Mouse (Mus musculus) T-helper 1 cell (primary cell): ENCODE data around the gene Pam.
"Not testable (repeated sequence)": the region's sequence is repeated elsewhere in the genome, so short reads cannot be mapped to it uniquely, and the experiment has no call there.

Source experiments
- in situ Hi-C: fragments of 300-600 bp; cut with MboI, MseI; formaldehyde crosslinking; loops from one replicate; pipeline ENCODE4 v1.15.1; 2025; ENCODE audit warnings: high pct_unique_total_duplicates

The Pam gene

DNA sequence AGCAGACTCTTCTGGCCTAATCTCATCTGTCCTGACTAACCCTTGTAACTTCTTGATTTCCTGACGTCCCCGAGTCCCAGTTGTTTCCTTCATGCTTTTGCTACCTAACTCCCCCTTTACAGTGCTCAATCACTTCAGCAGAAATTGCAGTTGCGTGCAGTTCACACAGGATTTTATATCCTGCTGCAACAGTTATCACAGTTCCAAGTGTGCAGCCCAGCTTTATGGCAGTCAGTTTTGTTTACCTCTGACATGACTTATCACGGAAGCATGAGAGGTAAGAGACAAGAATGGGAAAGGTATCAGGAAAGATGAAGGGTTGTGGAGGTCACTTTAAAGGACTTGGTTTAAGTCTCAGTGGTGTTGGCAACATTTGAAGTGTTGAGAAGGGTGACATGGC is 125.7 kb downstream of the Pam start:
- in situ Hi-C loops: no loop called here

DNA sequence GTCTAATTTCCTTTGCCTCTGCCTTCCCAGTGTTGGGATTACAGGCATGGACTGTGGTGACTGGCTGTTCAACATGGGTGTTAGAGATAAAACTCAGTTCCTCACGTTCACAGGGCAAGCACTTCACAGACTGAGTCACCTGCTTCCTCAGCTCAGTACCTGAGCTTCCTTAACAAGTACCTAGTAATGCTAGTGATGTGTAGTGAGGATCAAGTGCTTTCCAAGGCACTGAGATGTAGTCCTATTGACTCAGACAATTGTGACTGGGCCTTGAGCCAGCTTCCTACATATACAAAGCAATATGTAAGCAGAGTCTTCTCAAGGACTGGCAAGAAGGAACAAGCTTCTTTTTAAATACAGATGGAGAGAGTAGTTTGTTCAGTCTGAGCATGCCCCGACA is 131.7 kb downstream of the Pam start:
- in situ Hi-C loops: no loop called here

GRCm38 (mm10) chr1:97962134-97962533 is 133.3 kb downstream of the Pam start:
- in situ Hi-C loops: no loop called here

GRCm38 (mm10) chr1:97960681-97961080 is 134.8 kb downstream of the Pam start:
- in situ Hi-C loops: no loop called here

- in situ Hi-C loops: no loop called here
These were observed 135.3 kb downstream of the Pam start for GRCm38 (mm10) chr1:97960124-97960523.

GRCm38 (mm10) chr1:97958759-97959158 is 136.7 kb downstream of the Pam start:
- in situ Hi-C loops: no loop called here

GRCm38 (mm10) chr1:97949258-97949657 is 146.2 kb downstream of the Pam start:
- in situ Hi-C loops: not testable (repeated sequence)

GRCm38 (mm10) chr1:97947100-97947499 is 148.3 kb downstream of the Pam start:
- in situ Hi-C loops: no loop called here

- in situ Hi-C loops: no loop called here
These were observed 151.4 kb downstream of the Pam start for GRCm38 (mm10) chr1:97943908-97944608.

DNA sequence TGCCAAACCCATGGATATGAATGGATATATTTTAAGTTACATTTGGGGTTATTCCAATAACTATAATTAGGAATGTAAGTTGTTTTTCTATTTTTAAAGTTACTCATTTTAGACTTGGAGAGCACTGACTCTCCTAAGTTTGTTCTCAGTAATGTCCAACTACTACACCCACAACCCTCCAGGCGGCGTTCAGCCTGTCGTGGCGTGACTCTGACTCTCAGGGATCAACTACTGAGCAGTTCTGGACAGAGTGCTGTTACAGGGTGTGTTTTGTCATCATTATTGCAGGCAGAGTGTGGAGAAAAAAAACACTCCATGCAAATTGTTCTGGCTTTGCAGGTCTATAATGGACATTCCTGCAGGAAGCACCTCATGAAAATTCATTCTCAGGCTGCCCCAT is 152.0 kb downstream of the Pam start:
- in situ Hi-C loops: no loop called here

- in situ Hi-C loops: no loop called here
These were observed 152.5 kb downstream of the Pam start for GRCm38 (mm10) chr1:97942966-97943365.

- in situ Hi-C loops: no loop called here
These were observed 156.9 kb downstream of the Pam start for GRCm38 (mm10) chr1:97938586-97938985.

DNA sequence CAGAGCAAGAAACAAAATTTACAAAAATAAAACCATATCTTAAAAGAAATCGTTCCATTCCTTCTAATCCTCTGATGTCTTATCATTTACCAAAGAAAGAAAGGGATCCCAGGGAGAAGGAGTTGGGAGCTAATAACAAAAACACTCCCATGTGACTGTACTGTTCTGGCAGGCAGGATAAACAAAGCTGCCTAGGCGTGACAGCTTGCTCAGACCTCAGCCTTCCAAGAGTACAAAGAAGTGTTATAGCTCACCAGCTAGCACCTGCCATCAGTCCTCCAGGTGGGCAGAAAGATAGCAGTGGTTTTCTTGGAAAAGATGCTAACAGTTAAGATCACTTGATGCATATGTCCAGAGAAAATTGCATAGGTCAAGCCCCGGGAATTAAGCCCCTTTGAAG is 157.4 kb downstream of the Pam start:
- in situ Hi-C loops: no loop called here

GRCm38 (mm10) chr1:97934940-97935339 is 160.5 kb downstream of the Pam start:
- in situ Hi-C loops: no loop called here

- in situ Hi-C loops: no loop called here
These were observed 164.2 kb downstream of the Pam start for GRCm38 (mm10) chr1:97931220-97931619.

DNA sequence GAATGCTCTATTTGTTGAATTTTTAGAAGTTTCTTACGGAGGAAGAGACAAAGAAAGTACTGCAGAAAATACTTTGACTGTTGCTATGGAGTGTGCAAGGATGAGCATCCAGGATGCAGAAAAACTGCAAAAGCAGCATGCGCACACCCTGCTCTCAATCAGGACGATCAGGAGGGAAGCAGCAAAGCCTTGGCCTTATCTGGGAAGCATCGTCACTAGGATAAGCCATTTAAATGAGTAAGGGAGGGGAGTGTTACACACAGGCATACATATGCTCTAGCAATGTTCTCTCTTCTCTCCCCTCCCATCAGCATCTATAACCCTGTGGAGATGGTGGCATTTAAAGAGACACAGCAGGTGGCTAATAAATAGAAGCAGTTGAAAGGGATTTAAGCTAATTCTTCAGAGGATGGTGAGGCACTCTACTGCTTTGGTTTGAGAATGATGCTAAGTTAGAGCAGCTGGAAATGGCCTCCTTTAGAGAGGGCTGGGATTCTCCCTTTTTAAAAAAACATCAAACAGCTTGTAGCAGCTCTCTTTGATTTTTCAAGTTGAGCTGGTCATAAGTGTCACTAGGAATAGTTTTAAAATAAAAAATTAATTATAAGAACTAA is 165.9 kb downstream of the Pam start:
- in situ Hi-C loops: no loop called here

- in situ Hi-C loops: no loop called here
These were observed 168.7 kb downstream of the Pam start for GRCm38 (mm10) chr1:97926789-97927188.

DNA sequence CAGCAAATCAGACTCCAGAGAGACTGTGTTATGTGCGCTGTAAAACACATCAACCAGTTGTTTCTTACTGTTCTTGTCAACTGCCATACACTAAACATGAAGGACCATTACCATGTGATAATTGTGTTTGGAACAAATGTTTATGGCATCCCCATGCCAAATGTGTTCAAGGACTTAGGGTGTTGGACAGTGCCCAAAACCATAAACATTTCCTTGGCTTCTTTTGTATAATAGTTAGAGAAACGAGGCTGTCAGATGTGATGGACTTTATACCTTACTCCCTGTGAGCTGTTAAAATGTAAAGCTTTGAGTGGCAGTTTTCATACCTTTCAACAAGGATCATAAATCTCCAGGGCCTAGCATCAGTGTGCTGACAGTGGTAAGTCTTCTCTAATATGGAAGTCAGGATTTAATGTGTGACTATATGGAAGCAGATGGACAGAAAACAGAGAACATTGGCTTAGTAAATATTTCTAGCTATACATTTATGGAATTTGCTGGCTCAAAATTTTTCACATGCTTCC is 169.4 kb downstream of the Pam start:
- in situ Hi-C loops: no loop called here

- in situ Hi-C loops: no loop called here
These were observed 173.1 kb downstream of the Pam start for GRCm38 (mm10) chr1:97922395-97922794.

DNA sequence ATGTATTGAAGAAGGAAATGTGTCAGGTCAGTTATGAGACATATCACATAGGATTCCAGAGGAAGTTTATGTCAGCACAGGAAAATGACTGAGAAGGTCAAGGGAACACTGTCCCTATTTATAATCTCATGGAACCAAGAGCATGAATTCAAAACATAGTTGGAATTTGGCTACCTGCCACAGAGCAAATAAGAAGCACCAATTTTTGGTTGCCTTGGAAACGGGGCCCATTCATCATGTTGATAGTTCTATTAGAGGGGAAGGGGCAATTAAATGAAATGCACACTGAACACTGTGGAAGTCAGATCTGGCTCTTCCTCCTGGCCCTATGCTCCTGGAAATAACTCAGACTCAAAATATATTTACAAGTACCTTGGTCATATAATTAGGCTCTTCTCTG is 173.6 kb downstream of the Pam start:
- in situ Hi-C loops: no loop called here

- in situ Hi-C loops: no loop called here
These were observed 177.0 kb downstream of the Pam start for GRCm38 (mm10) chr1:97918495-97918894.

GRCm38 (mm10) chr1:97916971-97917234 is 178.5 kb downstream of the Pam start:
- in situ Hi-C loops: no loop called here

- in situ Hi-C loops: no loop called here
These were observed 179.1 kb downstream of the Pam start for GRCm38 (mm10) chr1:97916218-97916970.
